Mouse (Mus musculus) neural tube, embryonic 13.5 days (tissue): Measurements from ENCODE around the gene Pmm2. TPM values are rescaled to one million over a fixed set of nuclear protein-coding genes. Genes with fewer than 3 reads are reported as not detected.

Experiments used
- ATAC-seq: fragments of 200-750 bp; cut with Nextera tagmentation; 2 replicates; pipeline ENCODE4 v1.8.0; 2017; ENCODE audit warnings: low read depth, mild to moderate bottlenecking, moderate TSS enrichment, moderate library complexity
- H3K27ac ChIP-seq: fragments of 300-500 bp; sonication (generic); replicated peaks from 2 replicates; pipeline ENCODE4 v1.5.1; 2015; ENCODE audit warnings: moderate library complexity, mild to moderate bottlenecking, inconsistent platforms
- H3K27me3 ChIP-seq: fragments of 300-500 bp; sonication (generic); 2 replicates; pipeline ENCODE4 v1.6.1; 2015; ENCODE audit warnings: mild to moderate bottlenecking, inconsistent platforms
- H3K36me3 ChIP-seq: fragments of 300-500 bp; sonication (generic); 2 replicates; pipeline ENCODE4 v1.6.1; 2015; ENCODE audit warnings: mild to moderate bottlenecking, inconsistent platforms
- H3K4me1 ChIP-seq: fragments of 300-500 bp; sonication (generic); replicated peaks from 2 replicates; pipeline ENCODE4 v1.6.1; 2015; ENCODE audit warnings: inconsistent platforms
- H3K4me2 ChIP-seq: fragments of 300-500 bp; sonication (generic); 2 replicates; pipeline ENCODE4 v1.6.1; 2015; ENCODE audit warnings: inconsistent platforms, mild to moderate bottlenecking, moderate library complexity
- H3K4me3 ChIP-seq: fragments of 300-500 bp; sonication (generic); 2 replicates; pipeline ENCODE4 v1.5.1; 2015; ENCODE audit warnings: mild to moderate bottlenecking, inconsistent platforms
- H3K9ac ChIP-seq: fragments of 300-500 bp; sonication (generic); 2 replicates; pipeline ENCODE4 v1.6.1; 2015; ENCODE audit warnings: moderate library complexity, mild to moderate bottlenecking, inconsistent platforms
- H3K9me3 ChIP-seq: fragments of 300-500 bp; sonication (generic); 2 replicates; pipeline ENCODE4 v1.6.1; 2016; ENCODE audit warnings: inconsistent platforms
- WGBS: fragments of 180-500 bp; shearing (Covaris S2); methylation state at CpG from one replicate; pipeline ENCODE4 v1.1.7; 2015; 5-methylcytosine and 5-hydroxymethylcytosine counted together
- microRNA-seq: library from miRNA; unstranded; fragments of <30 nt; microRNA quantifications from one replicate; pipeline ENCODE4, GENCODE M21; 2016
- polyA plus RNA-seq: library from polyadenylated mRNA; unstranded; fragments of >200 nt; fragmentation: Nextera tagmentation; extraction: Ambion mirVana; gene quantifications from 2 replicates; pipeline ENCODE4 v1.2.1, GENCODE M21; 2015

The Pmm2 gene
- polyA plus RNA-seq, 1 experiment from 2014 or later, result 37.0 TPM

DNA sequence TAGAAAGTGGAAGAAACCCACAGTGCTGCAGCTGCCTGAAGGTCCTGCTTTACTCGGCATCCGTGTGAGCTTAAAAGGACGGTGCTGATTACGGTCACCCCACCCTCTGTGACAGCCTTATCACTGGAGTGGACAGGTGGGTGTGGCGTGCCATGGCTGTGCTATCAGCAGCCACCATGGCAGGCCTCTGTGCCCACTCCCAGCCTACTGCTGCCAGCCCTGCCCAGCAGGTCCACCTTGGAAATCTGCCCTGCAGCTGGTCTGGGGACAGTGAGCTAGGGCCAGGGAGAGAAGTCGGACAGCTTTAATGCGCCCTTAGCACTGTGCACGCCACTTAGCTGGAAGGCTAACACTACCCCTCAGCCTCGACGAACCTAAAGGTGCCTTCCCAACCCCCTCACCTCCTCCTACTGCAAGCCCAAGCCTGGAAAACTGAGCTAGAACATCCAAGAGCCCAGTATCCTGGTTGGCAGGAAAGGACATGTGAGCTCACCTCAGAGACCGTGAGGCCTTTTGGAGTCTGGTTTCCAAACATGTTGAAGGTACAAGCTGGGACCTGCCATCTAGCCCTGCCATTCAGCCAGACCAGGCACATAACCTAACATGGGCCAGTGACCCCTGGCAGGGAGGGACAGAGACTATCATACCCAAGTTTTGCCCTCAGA, 49.5 kb downstream of the Pmm2 start:
- Histone ChIP-seq H3K9ac (no peak overlapping the region), H3K4me1 (no peaks in the 10 kb centered on the region), H3K9me3 (no peaks in the 10 kb centered on the region), H3K27me3 (no peaks in the 10 kb centered on the region), H3K4me2 (no peak overlapping the region), H3K36me3 (peaks cover 71% of the 10 kb centered on the region), H3K27ac (no peak overlapping the region), H3K4me3 (no peak overlapping the region)
- peak; percentile 8; the same call in 1 of the 2 replicates for ATAC-seq
- 86% methylated on average over 11 of the region's 11 CpGs for WGBS

DNA sequence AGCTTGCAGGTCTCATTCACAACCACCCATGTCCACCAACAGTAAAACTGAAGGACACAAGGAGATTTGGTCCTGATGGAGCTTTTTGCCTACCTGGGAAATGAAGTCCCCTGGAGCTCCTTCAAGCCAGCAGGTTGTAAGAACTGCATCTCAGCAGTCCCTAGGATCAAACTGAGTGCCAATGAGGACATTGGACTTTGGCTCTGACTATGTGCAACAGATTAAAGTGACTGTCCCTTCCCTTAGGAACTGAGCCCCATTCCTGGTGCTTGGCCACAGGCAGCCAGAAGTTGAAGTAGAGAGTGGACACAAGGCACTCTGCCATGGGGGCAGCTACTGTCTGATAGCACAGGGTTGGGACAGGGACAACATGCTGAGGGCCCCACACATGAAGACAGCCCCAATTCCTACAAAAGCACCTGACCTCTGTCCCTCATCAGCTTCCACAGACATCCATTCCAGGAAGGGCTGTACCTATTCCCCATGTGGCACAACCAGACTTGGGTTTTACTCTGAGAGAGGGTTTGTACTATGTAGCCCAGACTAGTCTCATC, 50.2 kb downstream of the Pmm2 start:
- no peaks in the 10 kb centered on the region for H3K4me1 ChIP-seq
- peaks cover 72% of the 10 kb centered on the region for H3K36me3 ChIP-seq
- no peak overlapping the region for H3K27ac ChIP-seq
- H3K9ac ChIP-seq, result no peak overlapping the region
- no peaks in the 10 kb centered on the region for H3K27me3 ChIP-seq
- no peak overlapping the region for H3K4me2 ChIP-seq
- ATAC-seq, result no peak
- H3K4me3 ChIP-seq, result no peak overlapping the region
- H3K9me3 ChIP-seq, result no peaks in the 10 kb centered on the region

DNA sequence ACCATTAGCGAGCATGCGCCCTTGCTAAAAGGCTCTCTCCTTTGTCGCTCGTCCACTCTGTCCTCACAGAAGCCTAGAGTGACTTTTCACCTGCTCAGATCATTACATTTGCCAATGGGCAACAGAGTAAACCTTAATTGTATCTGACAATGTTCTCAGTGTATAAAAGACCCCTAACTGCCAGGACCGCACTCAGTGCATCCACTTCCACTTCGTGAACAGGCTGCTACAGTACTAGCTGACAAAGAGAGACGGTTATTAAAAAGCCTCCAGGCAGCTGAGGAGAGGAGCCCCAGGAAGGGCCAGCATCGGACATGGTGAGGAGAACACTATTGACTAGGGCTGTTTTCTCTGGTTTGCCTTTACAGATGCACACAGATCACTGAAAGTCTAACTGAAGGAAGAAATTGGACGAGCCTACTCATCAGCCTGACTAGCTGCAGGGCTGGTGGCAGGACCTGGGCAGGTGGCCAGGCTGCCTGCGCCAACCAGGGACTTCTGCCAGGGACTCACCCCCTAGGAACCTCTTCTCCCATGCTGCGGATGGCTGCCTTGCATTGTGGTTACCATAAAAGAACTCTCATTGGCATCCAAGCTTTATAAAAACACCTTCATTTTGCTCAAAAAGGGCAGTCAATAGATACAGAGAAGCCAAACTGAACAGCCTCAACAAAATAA, 52.6 kb downstream of the Pmm2 start:
- no peak overlapping the region for H3K9ac ChIP-seq
- peak overlapping the region; percentile 52 for H3K27ac ChIP-seq
- WGBS, result 80% methylated on average over 11 of the region's 11 CpGs
- H3K4me2 ChIP-seq, result no peak overlapping the region
- no peak overlapping the region for H3K4me3 ChIP-seq
- H3K4me1 ChIP-seq, result no peaks in the 10 kb centered on the region
- H3K36me3 ChIP-seq, result peaks cover 82% of the 10 kb centered on the region
- ATAC-seq, result 0 out of 2 replicates have a peak, but pooled peaks have one; percentile 51
- no peaks in the 10 kb centered on the region for H3K9me3 ChIP-seq
- no peaks in the 10 kb centered on the region for H3K27me3 ChIP-seq

DNA sequence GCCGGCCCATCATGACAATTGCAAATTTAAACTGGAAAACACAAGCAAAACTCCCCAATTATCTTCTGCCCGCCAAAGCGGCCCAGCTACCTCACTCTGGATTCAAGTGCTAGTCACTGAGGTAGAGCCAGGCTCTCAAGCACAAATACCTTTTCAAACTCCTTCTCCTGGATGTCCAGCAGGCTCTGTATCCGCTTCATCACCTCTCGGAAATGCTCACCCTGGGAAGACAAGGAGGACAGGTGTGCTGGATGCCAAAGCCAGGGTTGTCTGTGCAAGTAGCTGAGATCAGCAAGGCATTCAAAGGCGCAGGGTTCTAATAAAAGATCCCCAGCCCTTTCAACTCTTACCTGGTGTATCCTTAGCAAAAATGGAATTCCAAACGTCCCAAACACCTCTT, 53.7 kb downstream of the Pmm2 start:
- no peak for ATAC-seq
- Histone ChIP-seq H3K4me3 (no peak overlapping the region), H3K9ac (no peak overlapping the region), H3K4me1 (no peaks in the 10 kb centered on the region), H3K4me2 (no peak overlapping the region), H3K36me3 (peaks cover 88% of the 10 kb centered on the region), H3K9me3 (no peaks in the 10 kb centered on the region), H3K27me3 (no peaks in the 10 kb centered on the region), H3K27ac (0 out of 2 replicates have a peak overlapping the region, but pooled peaks have one; percentile 38)
- 93% methylated on average over 7 of the region's 7 CpGs for WGBS

DNA sequence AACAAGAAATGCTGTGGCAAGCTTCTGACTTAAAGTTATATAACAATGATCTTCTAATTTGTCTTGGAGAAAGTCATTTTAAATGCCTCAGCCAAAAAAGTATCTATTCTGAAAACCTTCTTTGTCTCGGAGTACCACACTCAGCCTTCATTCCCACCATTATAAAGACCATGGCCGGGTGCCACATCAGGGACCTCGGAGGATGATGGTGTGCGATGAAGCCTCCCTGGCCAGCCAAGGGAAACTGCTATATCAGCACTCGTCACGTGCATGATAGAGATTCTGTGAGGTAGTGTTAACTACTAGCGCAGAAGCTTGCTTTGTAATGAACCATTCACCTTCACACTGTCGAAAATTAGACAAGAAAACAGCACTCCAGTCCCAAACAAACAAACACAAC, 62.1 kb downstream of the Pmm2 start:
- peaks cover 97% of the 10 kb centered on the region for H3K36me3 ChIP-seq
- no peak for ATAC-seq
- H3K4me1 ChIP-seq, result no peaks in the 10 kb centered on the region

DNA sequence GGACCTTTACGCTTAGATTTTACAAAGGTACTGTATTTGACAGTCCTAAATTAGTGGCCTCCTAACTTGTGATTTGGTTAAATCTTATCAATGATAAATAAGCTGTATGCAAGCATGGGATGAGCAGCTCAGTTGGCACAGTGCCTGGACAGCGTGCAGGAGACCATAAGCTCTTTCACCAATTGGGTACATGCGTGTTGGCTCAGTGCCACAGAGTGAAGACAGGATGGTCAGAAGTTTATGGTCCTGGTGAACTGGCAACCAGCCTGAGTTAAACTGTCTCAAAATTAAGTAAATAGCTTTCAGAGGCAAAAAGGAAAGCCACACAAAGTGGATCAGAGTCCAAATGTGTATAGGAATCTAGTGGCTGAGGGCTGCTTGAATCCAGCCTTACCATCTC, 63.1 kb downstream of the Pmm2 start:
- Histone ChIP-seq H3K27ac (no peak overlapping the region), H3K27me3 (no peaks in the 10 kb centered on the region), H3K36me3 (peaks cover 97% of the 10 kb centered on the region), H3K4me1 (no peaks in the 10 kb centered on the region), H3K9ac (no peak overlapping the region), H3K4me3 (no peak overlapping the region), H3K4me2 (no peak overlapping the region), H3K9me3 (no peaks in the 10 kb centered on the region)
- WGBS, result 88% methylated on average over 3 of the region's 3 CpGs
- no peak for ATAC-seq

More for the DNA sequence above, 62.1 kb downstream of the Pmm2 start:
- Histone ChIP-seq H3K9me3 (no peaks in the 10 kb centered on the region), H3K9ac (no peak overlapping the region), H3K4me2 (no peak overlapping the region), H3K27ac (no peak overlapping the region), H3K27me3 (no peaks in the 10 kb centered on the region), H3K4me3 (no peak overlapping the region)
- 86% methylated on average over 8 of the region's 8 CpGs for WGBS

DNA sequence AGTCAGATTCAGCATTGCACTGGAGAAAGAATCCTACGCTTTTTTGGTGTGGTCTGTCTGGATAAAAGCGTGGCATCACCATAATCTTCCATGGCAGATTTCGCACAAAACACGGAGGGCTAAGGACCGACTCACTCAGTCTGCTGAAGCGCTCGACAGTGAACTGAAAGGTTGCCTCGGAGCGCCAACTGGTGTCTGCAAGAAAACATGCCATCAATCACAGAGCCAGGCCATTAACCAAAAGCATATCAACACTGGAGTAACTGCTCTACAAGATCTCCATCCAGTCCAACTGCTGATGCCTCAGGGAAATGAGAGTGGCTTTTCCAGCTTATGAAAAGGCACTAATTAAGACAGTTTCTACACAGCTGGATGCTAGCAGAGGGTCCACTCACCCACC, 74.5 kb downstream of the Pmm2 start:
- Histone ChIP-seq H3K4me3 (no peak overlapping the region), H3K4me2 (no peak overlapping the region), H3K27ac (0 out of 2 replicates have a peak overlapping the region, but pooled peaks have one; percentile 14), H3K9me3 (no peaks in the 10 kb centered on the region), H3K4me1 (peaks cover 31% of the 10 kb centered on the region), H3K27me3 (no peaks in the 10 kb centered on the region), H3K9ac (no peak overlapping the region), H3K36me3 (peaks cover 84% of the 10 kb centered on the region)
- ATAC-seq, result peak; percentile 29; the same call in 1 of the 2 replicates
- 32% methylated on average over 9 of the region's 9 CpGs for WGBS

Small RNA genes within 50 kb of the gene (microRNA-seq; reads per million reads assigned to microRNA genes)
- gene Gm22137, result not detected

Other genes with a start within 250 kb of the Pmm2 start
- gene Tmem114, start 212.5 kb upstream of the Pmm2 start, polyA plus RNA-seq, result 0.34 and 0.40 TPM in 2 replicates
- 29.4 and 31.6 TPM in 2 replicates for gene Mettl22, start 166.9 kb upstream of the Pmm2 start, polyA plus RNA-seq
- gene Abat, start 124.2 kb upstream of the Pmm2 start, polyA plus RNA-seq, result 120 and 128 TPM in 2 replicates
- 19.0 and 20.6 TPM in 2 replicates for gene Tmem186, start within 50 bp of the Pmm2 start, polyA plus RNA-seq
- gene Carhsp1, start 34.5 kb downstream of the Pmm2 start, polyA plus RNA-seq, result 225 and 243 TPM in 2 replicates
- not detected in 2 replicates for gene Gm5767, start 43.1 kb downstream of the Pmm2 start, polyA plus RNA-seq
- gene Usp7, start 154.6 kb downstream of the Pmm2 start, polyA plus RNA-seq, result 30.9 and 31.3 TPM in 2 replicates
- 34.9 and 37.3 TPM in 2 replicates for gene 1810013L24Rik, start 192.4 kb downstream of the Pmm2 start, polyA plus RNA-seq